Mouse (Mus musculus) left cerebral cortex, adult 6 months (tissue): ENCODE data around the gene Gm12888. TPM values are rescaled to one million over a fixed set of nuclear protein-coding genes. Genes with fewer than 3 reads are reported as not detected.

Experiments used
- long read RNA-seq, 2 experiments: library from polyadenylated mRNA; unstranded; transcript quantifications; one replicate each; pipeline ENCODE4 v2.0.0; 2019 to 2020
- polyA plus RNA-seq: library from polyadenylated mRNA; unstranded; fragments of <200 nt; fragmentation: Nextera tagmentation; gene quantifications from 2 replicates; pipeline ENCODE4 v1.2.3, GENCODE M21; 2021

The Gm12888 gene
- not detected in 2 replicates for polyA plus RNA-seq
- long read RNA-seq, experiment 1: 0 reads
- long read RNA-seq, experiment 2: 0 reads

DNA sequence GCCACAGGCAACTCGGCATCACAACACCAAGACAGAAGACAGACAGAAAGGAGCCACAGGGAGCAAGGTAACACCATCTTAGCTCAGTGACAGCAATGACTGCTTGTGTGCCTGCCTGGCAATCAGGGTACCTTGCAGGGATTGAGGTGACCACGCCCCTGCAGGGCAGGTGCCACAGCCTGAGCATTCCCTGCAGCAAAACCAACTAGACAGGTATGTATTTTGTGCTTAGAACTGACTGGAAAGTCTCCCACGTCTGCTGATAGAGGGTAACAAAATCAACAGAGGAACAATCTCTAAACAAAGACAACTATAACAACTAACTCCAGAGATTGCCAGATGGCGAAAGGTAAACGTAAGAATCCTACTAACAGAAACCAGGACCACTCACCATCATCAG lies at the start of gene Gm12888:
Gm12888 (minus strand) TSS at position 101 of the 400 bp plus-strand sequence.

Other genes starting within 250 kb of the Gm12888 start
- 7.7 and 8.6 TPM in 2 replicates for gene Zmpste24, start 226.7 kb downstream of the Gm12888 start, polyA plus RNA-seq
- gene Tmco2, start 215.7 kb downstream of the Gm12888 start, polyA plus RNA-seq: not detected in 2 replicates
- 6.3 TPM in 2 replicates for gene Rlf, start 109.8 kb downstream of the Gm12888 start, polyA plus RNA-seq
- gene Gm12886, start 98.2 kb upstream of the Gm12888 start, polyA plus RNA-seq: not detected in 2 replicates